Mouse (Mus musculus): ENCODE data around the gene Rab21. TPM values are rescaled to one million over a fixed set of nuclear protein-coding genes. Genes with fewer than 3 reads are reported as not detected.

The Rab21 gene
- polyA plus RNA-seq, 1 experiment = 40.8 TPM

DNA sequence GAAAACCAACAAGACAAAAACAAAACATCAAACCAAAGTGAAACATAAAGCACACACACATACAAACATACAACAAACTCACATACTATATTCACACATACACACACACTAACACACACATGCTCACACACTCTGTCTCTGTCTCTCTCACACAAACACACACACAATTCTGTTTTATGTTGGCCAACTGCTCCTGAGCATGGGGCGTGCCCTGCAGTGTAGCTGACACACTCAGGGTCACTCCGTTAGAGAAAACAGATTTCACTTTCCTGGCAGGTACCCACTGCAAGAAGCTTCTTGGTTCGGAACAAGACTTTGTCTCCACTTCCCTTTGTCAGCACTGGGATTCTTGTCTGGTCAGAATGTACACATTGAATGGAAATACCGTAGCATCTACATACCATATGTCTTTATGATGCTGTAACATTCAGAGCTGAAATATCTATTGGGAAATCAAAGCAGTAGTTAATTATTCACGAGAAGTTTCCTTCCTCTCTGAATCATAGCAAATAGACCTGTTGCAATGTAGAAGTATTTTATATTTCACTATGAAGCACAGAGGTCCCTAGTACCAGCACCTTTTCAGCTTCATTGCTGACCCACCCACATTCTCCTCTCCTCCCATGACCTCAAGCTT is 52.4 kb downstream of the Rab21 start:
- H3K27ac ChIP-seq (ENCODE audit: insufficient read depth, low read length) = no peak overlapping the region
- H3K4me3 ChIP-seq (ENCODE audit: insufficient read depth, low read length) = no peak overlapping the region
- TF ChIP-seq CTCF (IDR thresholded peaks at IDR 0.05; ENCODE audit: extremely low read depth, insufficient read depth, low read length) (no peak), POLR2A (IDR thresholded peaks at IDR 0.05; ENCODE audit: extremely low read depth, insufficient read depth, low read length) (no peak)
- no peaks in the 10 kb centered on the region for H3K4me1 ChIP-seq (ENCODE audit: control insufficient read depth, insufficient read depth, low read length)

DNA sequence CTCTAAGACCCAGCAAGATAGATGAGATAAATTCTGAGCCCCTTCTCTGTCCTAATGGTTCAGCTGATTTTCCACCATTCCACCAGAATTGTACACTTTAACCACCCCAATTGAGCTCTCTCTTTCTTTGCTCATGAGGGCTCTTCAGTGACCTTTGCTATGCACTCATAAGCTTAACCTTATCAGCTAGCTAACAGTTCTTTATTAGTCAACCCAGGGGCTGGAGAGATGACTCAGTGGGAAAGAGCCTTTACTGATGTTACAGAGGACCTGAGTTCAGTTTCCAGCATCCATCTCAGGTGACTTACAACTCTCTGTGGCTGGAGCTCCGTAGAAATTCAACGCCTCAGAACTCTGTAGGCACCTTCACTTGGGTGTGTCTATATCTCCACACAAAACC is 53.1 kb downstream of the Rab21 start:
- TF ChIP-seq POLR2A (IDR thresholded peaks at IDR 0.05; ENCODE audit: extremely low read depth, insufficient read depth, low read length) (no peak), CTCF (IDR thresholded peaks at IDR 0.05; ENCODE audit: extremely low read depth, insufficient read depth, low read length) (no peak)
- Histone ChIP-seq H3K4me3 (ENCODE audit: insufficient read depth, low read length) (no peak overlapping the region), H3K4me1 (ENCODE audit: control insufficient read depth, insufficient read depth, low read length) (no peaks in the 10 kb centered on the region), H3K27ac (ENCODE audit: insufficient read depth, low read length) (no peak overlapping the region)

DNA sequence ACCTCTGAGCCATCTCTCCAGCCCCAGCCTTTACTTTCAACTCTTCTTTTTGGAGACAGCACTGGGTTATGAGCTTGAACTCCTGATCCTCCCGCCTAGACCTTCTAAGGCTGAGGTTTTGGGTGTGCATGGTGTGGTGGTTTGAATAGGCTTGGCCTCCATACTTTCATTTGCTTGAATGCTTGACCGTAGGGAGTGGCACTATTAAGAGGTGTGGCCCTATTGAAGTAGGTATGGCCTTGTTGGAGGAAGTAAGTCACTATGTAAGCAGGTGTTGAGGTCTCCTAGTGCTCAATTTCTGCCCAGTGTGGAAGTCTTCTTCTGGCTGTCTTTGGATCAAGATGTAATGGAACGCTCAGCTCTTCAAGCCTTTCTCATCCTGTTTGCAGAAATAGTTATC is 54.0 kb downstream of the Rab21 start:
- no peak overlapping the region for H3K4me3 ChIP-seq (ENCODE audit: insufficient read depth, low read length)
- no peak for TF ChIP-seq POLR2A (IDR thresholded peaks at IDR 0.05; ENCODE audit: extremely low read depth, insufficient read depth, low read length)
- no peak for TF ChIP-seq CTCF (IDR thresholded peaks at IDR 0.05; ENCODE audit: extremely low read depth, insufficient read depth, low read length)
- H3K27ac ChIP-seq (ENCODE audit: insufficient read depth, low read length) = no peak overlapping the region
- H3K4me1 ChIP-seq (ENCODE audit: control insufficient read depth, insufficient read depth, low read length) = no peaks in the 10 kb centered on the region

DNA sequence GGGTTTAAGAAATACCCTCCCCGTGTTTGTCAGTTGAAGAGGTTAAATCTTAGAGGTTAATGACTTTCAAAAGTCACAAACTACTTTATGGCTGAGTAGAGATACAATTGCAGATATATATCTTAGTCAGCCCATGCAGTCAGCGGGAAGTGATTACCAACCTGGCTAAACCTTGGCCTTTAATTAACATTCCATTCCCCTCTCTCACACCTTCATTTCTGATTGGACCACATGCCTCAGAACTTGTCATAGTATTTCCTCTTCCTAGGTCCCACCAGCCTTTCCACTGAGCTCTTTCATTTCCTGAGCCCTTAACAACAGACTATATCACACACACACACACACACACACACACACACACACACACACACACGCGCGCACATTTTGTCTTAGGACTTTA is 59.2 kb downstream of the Rab21 start:
- no peak overlapping the region for H3K27ac ChIP-seq (ENCODE audit: insufficient read depth, low read length)
- no peaks in the 10 kb centered on the region for H3K4me1 ChIP-seq (ENCODE audit: control insufficient read depth, insufficient read depth, low read length)
- H3K4me3 ChIP-seq (ENCODE audit: insufficient read depth, low read length) = no peak overlapping the region
- no peak for TF ChIP-seq CTCF (IDR thresholded peaks at IDR 0.05; ENCODE audit: extremely low read depth, insufficient read depth, low read length)
- no peak for TF ChIP-seq POLR2A (IDR thresholded peaks at IDR 0.05; ENCODE audit: extremely low read depth, insufficient read depth, low read length)

DNA sequence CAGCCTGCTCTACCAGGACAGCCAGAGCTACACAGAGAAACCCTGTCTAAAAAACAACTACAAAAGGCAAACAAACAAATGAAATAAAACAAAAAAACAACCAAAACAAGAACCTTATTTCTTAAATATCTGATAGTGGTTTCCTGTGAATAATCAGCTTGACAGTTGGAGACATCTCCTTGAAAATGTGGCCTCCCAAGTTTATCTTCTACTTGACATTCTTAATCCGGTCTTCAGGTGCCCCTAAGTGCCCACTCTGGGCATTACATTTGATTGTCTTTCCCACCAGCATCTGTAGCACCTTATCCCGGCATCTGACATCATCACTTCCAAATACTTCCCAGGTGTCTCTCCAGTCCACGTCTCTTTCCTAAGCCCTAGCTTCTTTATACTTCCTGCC is 61.9 kb downstream of the Rab21 start:
- TF ChIP-seq CTCF (IDR thresholded peaks at IDR 0.05; ENCODE audit: extremely low read depth, insufficient read depth, low read length) (no peak), POLR2A (IDR thresholded peaks at IDR 0.05; ENCODE audit: extremely low read depth, insufficient read depth, low read length) (no peak)
- Histone ChIP-seq H3K4me1 (ENCODE audit: control insufficient read depth, insufficient read depth, low read length) (no peaks in the 10 kb centered on the region), H3K4me3 (ENCODE audit: insufficient read depth, low read length) (no peak overlapping the region), H3K27ac (ENCODE audit: insufficient read depth, low read length) (no peak overlapping the region)

DNA sequence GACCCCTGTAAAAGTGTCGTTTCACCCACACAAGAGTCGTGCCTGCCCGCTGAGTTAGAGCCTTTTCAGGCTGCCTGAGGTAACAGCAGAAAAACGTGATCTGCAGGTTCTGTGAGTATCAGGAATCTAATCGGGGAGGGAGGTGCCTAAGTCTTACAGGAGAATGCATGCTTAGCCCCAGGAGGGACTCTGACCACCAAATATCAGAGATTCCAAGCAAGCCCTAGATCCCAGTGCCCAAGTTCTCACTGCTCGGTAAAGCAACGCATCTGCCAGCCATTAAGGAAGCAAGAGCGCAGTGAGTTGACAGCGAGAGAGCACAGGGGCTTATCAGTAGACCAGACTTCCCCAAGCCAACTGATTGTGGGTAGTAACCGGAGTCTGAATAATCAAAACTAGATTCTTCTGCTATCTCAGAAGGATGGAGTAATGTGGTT is 63.1 kb downstream of the Rab21 start:
- no peak for TF ChIP-seq CTCF (IDR thresholded peaks at IDR 0.05; ENCODE audit: extremely low read depth, insufficient read depth, low read length)
- no peak for TF ChIP-seq POLR2A (IDR thresholded peaks at IDR 0.05; ENCODE audit: extremely low read depth, insufficient read depth, low read length)
- Histone ChIP-seq H3K4me1 (ENCODE audit: control insufficient read depth, insufficient read depth, low read length) (peaks cover 4% of the 10 kb centered on the region; the same call in 1 of the 2 replicates), H3K4me3 (ENCODE audit: insufficient read depth, low read length) (no peak overlapping the region), H3K27ac (ENCODE audit: insufficient read depth, low read length) (no peak overlapping the region)

DNA sequence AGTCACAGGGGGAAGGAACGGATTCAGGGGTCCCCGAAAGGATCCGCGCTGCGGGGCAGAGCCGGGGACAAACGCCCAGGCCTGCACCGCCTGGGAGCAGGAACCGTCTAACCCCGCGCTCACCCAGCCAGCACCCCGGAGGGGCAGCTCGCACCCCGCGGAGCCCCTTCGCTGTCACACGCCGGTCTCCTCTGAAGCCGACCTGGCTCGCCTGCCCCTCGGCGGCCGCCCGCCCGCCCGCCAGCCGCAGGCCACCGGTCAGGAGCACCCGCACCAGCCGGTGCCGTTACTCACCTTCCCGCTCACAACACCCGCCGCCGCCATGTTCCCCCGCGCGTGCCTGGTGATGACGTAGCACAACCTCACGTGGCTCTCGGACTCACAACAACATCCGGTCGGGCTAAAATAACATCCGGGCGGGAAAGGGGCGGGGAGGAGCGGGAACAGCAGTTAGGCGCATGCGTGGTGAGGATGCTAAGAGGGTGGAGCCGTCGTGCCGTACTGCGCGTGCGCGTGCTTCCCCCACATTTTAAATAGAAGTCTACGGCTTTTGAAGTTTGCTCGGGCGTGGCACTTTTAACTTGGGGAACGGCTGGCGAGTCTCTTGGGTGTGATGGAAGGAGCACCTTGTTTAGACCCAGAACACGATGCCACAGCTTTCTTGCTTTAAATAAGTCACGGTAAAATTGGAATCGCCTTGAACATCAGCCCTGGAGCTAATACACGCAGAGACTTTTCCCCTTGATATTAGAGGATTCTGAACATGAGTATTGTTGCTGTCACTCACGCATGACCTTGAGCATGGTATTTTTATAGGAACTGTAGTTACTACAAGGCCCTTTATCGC is 64.1 kb downstream of the Rab21 start, which contains the start of gene Tbc1d15:
Gene Tbc1d15, minus strand, starts transcription at position 380 of the 847 bp plus-strand sequence.
- H3K4me1 ChIP-seq (ENCODE audit: control insufficient read depth, insufficient read depth, low read length) = peaks cover 4% of the 10 kb centered on the region; the same call in 1 of the 2 replicates
- TF ChIP-seq POLR2A (IDR thresholded peaks at IDR 0.05; ENCODE audit: extremely low read depth, insufficient read depth, low read length) (peak; percentile 60), CTCF (IDR thresholded peaks at IDR 0.05; ENCODE audit: extremely low read depth, insufficient read depth, low read length) (no peak)
- peak within 1 kb of the TSS; percentile 14; the same call in 1 of the 2 replicates for H3K27ac ChIP-seq (ENCODE audit: insufficient read depth, low read length)
- H3K4me3 ChIP-seq (ENCODE audit: insufficient read depth, low read length) = peak within 1 kb of the TSS; percentile 50

DNA sequence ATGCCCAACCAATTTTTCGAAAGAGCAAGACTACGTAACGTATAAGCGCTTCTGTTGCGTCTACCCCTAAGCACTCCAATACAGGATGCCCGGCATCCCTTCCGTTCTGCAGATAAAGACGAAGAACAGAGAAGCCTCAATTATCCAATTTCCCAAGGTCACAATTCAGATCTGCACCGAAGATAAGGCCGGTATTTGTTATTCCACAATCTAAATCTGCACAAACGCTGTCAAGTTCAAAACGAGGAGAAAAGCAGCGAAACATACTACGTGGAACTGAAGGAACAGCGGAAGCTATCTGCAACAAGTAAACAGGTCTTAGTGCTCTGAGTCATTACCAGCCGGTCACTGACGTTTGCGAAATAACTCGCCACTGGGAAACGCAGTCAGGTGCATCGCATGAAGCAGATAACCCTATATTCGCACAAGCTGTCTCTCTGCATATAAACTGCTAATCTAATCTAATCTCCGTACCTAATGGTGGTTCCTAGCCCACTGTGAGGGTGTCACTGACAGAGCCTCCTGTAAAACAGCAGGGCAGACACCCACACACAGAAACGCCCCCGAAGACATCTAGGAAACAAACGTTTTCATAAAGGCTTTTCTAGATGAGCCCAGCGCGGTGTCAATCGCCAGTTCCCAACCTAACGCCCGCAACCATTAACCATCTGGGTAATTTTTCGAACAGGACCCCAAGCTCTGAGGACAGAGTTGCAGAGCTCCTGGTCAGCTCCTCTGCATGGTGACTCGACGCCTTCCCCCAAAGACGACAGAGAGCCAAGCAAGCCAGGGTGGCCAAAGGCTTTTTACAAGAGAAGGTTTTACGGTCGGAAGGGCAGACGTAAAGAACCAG is 64.9 kb downstream of the Rab21 start:
- H3K4me1 ChIP-seq (ENCODE audit: control insufficient read depth, insufficient read depth, low read length) = peaks cover 4% of the 10 kb centered on the region; the same call in 1 of the 2 replicates
- peak overlapping the region; percentile 14; the same call in 1 of the 2 replicates for H3K27ac ChIP-seq (ENCODE audit: insufficient read depth, low read length)
- TF ChIP-seq POLR2A (IDR thresholded peaks at IDR 0.05; ENCODE audit: extremely low read depth, insufficient read depth, low read length) = no peak
- TF ChIP-seq CTCF (IDR thresholded peaks at IDR 0.05; ENCODE audit: extremely low read depth, insufficient read depth, low read length) = no peak
- peak overlapping the region; percentile 50 for H3K4me3 ChIP-seq (ENCODE audit: insufficient read depth, low read length)

DNA sequence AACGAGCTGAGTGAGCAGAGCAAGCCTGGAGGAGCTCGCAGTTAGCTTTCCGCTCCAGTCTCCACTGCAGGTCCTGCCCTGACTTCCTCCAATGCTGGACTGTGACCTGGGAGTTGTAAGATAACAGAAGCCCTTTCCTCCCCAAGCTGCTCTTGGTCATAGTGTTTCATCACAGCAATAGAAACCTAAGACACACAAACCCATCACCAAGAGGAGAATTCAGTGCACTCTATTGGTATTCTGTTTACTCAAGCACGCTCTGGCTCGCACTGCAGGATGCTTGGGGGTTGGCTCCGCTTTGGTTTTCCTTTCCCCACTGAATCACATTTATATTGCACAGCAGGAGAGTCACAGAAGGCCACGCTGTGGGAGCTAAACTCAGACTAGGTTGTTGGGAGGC is 67.4 kb downstream of the Rab21 start:
- no peak overlapping the region for H3K4me3 ChIP-seq (ENCODE audit: insufficient read depth, low read length)
- peaks cover 4% of the 10 kb centered on the region; the same call in 1 of the 2 replicates for H3K4me1 ChIP-seq (ENCODE audit: control insufficient read depth, insufficient read depth, low read length)
- H3K27ac ChIP-seq (ENCODE audit: insufficient read depth, low read length) = no peak overlapping the region
- TF ChIP-seq POLR2A (IDR thresholded peaks at IDR 0.05; ENCODE audit: extremely low read depth, insufficient read depth, low read length) (no peak), CTCF (IDR thresholded peaks at IDR 0.05; ENCODE audit: extremely low read depth, insufficient read depth, low read length) (no peak)

Data from cortical plate, adult 2 months (tissue).